Mouse (Mus musculus) gastrocnemius, postnatal 14 days (tissue): Measurements from ENCODE around the gene Pou3f3. TPM values are rescaled to one million over a fixed set of nuclear protein-coding genes. Genes with fewer than 3 reads are reported as not detected.

Source experiments
- DNase-seq: peaks from one replicate; pipeline ENCODE4 v3.0.0; 2021; ENCODE audit warnings: mixed read lengths
- intact Hi-C: fragments of 180-260 bp; cut with DNase I; formaldehyde crosslinking; loops from one replicate; pipeline ENCODE4 v1.15.1; 2025; ENCODE audit warnings: low total_unique reads
- total RNA-seq, 2 experiments: library from RNA; stranded (reverse); gene quantifications; 2 replicates each; pipeline ENCODE4 v1.2.3; 2021

Gene Pou3f3
- total RNA-seq, 2 experiments from 2014 or later: not detected

DNA sequence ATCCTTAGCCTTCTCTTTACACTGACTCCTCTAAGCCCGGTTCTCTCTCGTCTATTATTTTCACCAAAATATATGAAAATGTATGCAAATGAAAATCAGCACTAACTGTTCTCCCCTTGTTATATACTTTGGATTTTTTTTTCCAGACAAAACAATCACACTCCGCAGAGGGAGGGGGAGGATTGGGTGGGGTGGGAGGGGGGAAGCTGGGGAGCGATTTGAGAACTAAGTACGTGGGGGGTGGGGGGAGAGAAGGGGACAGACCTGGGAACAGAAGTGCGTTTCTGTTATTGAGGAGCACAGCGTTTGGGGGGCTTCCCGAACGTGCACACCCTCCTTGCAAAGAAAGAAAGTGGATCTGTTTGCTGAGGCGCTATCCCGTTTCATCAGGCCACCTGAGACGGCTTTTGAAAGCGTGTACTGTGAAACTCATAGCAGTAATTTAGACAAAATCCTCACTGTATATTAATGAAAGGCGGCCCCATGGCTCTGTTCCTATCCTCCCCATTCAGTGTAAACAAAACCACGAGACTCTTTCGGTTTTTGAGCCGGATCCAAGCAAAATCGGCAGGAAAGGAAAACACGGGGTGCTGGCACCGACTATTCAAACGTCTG lies 2.4 kb upstream of the Pou3f3 start:
- intact Hi-C loops: no loop called here
- no peak for DNase-seq

DNA sequence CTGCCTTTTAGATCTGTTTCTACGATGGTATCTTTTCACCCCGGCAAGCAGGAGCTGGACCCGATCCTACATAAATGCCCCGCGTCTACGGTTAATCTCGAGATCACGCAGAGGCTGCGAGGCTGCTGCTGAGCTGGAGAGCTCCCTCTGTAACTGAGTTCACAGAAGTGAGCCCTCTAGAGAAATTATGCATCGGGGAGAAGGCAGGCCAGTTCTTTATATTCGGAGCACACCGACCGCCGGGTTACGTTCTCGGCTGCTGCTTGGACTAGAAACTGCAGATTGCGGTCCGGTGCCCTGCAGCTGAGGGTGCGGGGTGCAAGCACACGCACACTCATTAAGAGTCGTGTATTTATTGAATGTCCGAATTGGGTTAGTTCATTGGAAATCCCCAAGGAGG lies 1.7 kb upstream of the Pou3f3 start:
- intact Hi-C loops: no loop called here

DNA sequence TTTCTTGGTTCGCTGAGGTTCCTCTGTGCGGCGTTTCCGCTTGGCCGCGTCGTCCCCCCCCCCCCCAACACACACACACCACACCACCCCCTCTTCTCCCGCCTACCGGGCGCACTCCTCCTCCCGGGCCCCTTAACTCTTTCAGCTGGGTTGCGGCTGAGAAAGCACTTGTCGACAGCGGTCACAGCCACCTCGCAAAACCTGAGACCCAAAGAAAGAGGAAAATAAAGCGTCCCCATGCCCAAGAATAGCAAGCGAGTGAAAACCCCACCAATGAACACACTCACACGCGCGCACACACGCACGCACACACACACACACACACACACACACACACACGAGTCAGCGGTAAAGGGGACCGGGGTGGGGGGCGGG lies 1.3 kb upstream of the Pou3f3 start:
- DNase-seq: no peak
- intact Hi-C loops: no loop called here

More for the DNA sequence above, 1.7 kb upstream of the Pou3f3 start:
- DNase-seq: no peak

DNA sequence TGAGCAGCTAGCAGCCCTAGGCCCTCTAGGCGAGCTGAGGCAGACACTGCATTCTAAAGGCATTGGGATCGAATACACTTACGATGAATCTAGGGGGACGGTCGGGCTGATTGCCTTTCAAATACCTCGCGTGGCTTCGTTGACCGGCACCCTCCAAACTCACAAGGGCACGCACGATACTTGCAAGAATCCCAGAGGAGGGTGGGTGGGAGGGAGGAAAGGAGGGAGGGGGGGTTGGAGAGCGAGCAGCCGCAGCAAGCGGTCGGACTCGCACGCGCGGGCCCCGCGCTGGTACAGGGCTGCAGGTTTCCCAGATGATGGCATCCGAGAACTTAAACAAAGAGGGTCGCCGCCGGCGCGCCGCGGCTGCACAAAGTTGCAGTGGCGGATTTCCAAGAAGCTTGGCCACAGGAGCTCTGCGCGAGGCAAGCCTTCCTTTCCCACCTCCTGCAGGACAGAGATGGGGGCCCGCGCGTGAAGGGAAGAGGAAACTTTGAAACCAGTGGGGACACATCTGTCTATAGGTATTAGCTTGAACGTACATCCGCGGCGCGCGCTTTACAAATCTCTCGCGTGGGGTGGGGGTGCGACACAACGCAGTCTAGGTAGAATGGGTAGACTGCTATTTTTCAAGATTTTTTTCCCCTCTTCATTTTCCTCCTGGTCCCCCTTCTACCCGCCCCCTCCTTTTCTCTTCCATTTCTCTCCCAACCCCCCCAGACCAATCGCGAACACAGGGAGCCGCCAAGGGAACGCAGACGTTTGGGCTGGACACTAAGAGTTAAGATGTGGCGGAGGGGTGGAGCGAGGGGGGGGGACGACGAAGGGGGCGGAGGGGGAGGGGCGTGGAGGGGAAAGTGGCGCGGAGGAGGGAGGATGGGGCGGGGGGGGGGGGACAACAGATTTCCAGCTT lies 647 bp upstream of the Pou3f3 start:
- no peak for DNase-seq
- intact Hi-C loops: no loop called here

DNA sequence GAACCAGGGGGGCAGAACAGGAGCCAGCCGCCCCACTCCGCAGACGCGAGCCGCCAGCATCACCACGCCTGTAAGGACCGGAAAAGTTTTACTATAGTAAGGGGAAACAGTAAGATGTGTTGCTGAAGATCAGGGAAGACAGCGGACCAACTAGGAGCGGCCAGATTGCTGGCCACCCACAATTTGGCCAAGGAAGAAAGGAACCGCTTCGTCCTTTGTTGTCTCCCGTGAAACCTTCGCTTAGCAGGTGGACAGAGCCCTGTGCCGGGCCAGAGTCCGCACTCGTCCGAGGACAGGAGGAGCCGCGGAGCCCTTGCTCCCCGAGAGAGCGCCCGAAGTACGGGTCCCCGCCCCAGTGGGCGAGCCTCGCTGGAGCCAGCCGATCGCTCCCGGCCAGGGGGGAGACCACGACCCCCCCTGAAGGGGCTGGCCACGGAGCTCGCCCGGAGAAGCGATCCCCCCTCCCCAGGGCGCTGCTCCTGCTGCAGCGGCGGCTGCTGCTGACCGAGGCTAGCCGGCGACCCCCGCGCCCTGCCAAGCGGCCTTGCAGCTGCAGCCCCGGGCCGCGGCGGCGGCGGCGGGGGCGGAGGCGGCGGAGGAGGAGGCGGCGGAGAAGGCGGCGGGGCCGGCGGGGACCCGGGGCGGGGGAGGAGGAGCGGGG lies 933 bp downstream of the Pou3f3 start:
- intact Hi-C loops: no loop called here
- no peak for DNase-seq

DNA sequence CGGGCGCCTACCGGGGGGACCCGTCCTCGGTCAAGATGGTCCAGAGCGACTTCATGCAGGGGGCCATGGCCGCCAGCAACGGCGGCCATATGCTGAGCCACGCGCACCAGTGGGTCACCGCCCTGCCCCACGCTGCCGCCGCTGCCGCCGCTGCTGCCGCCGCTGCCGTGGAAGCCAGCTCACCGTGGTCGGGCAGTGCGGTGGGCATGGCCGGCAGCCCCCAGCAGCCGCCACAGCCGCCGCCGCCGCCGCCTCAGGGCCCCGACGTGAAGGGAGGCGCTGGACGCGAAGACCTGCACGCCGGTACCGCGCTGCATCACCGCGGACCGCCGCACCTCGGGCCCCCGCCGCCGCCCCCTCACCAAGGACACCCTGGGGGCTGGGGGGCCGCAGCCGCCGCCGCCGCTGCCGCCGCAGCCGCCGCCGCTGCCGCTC lies 1.8 kb downstream of the Pou3f3 start:
- DNase-seq: no peak
- intact Hi-C loops: no loop called here

DNA sequence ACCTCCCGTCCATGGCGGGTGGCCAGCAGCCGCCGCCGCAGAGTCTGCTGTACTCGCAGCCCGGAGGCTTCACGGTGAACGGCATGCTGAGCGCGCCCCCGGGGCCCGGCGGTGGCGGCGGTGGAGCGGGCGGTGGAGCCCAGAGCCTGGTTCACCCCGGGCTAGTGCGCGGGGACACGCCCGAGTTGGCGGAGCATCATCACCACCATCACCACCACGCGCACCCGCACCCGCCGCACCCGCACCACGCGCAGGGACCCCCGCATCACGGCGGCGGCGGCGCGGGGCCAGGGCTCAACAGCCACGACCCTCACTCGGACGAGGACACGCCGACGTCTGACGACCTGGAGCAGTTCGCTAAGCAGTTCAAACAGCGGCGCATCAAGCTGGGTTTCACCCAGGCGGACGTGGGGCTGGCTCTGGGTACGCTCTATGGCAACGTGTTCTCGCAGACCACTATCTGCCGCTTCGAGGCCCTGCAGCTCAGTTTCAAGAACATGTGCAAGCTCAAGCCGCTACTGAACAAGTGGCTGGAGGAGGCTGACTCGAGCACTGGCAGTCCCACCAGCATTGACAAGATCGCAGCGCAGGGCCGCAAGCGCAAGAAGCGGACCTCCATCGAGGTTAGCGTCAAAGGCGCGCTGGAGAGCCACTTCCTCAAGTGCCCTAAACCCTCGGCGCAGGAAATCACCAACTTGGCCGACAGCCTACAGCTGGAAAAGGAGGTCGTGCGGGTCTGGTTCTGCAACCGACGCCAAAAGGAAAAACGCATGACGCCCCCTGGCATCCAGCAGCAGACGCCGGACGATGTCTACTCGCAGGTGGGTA lies 2.4 kb downstream of the Pou3f3 start:
- DNase-seq: no peak
- intact Hi-C loops: no loop called here

DNA sequence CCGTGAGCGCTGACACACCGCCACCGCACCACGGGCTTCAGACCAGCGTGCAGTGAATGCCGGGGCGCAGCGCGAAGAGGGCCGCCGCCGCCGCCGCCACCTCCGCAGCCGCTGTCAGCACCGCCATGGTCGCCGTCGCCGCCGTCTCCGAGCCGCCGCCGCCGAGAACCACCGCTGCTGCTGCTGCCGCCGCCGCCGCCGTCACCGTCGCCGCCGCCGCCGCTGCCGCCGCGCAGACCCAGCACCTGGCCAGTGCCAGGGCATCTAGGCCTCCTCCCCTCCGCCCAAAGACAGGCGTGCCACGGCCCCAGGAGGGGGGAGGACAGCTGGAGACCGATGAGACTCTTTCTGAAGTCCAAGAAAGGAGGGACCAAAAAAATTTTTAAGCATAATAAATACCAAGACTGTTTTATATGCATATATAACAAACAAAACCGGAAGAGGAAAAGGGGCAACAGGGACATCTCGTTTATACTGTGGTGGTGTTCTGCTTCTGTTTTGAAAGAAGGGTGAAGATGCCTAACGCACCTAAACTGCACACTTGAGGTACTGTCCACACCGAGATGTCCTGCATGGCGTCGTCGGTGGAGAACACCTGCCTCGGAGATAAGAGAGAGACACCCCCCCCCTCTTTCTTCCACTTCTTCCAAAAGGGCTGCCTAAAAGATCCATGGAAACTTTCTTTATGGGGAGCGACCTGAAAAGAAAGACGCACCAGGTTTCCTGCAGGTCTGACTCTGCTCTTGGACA lies 3.2 kb downstream of the Pou3f3 start:
- DNase-seq: no peak

DNA sequence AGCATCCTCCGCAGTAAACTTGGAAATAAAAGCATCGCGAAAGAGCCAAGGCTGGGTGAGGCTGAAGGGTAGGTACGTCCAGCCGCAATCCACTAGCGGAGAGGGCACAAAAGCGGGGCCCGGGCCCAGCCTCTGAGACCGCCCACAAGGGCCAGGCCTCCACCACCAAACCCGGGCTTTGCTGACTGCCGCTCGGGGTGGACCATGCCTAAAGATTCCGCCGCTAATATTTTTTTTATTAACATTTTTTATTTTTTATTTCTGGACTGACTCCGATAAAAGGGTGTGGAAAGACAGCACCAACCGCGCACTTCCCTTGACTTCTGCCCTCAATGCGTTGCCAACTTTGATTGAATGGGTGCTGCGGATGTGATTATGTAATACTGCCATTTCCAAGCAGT lies 3.9 kb downstream of the Pou3f3 start:
- no peak for DNase-seq
- intact Hi-C loops: no loop called here

More for the DNA sequence above, 3.2 kb downstream of the Pou3f3 start:
- intact Hi-C loops: no loop called here

DNA sequence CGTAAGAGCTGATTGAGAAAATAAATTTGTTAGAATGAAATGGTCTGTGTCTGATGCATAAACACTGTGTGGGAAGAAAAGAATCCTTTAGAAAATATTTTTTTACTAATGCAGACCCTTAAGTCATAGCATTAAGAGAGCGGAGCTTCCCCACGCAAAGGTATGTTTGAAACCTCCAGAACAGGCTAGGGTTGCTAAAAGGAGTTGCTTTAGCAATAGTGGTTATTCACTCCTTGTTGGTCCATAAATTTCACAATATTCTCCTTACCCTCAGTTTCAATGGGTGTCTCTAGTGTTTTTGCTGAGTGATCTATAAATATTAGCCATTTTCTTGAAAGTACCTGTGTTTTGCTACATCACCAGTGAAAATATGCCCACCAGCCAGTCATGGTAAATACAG lies 4.6 kb downstream of the Pou3f3 start:
- intact Hi-C loops: no loop called here
- DNase-seq: no peak

DNA sequence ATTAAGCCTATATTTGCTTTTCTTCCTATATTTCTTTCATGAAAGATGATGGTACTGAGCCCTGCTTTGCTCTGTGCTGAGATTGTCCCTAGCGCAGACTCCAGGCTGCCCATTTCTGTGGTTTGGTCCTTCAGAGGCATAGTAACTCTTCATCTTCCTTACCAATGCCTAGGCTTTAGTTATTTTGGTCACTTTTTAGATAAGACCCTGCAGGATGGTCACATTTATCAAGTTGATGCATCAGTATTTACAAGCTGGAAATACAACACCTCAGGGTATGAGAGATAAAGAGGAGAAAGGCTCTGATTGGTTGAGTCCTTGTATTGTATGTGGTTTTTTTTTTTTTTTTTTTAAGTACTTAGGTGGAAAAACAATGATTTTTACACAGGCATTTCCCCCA lies 5.2 kb downstream of the Pou3f3 start:
- intact Hi-C loops: no loop called here

DNA sequence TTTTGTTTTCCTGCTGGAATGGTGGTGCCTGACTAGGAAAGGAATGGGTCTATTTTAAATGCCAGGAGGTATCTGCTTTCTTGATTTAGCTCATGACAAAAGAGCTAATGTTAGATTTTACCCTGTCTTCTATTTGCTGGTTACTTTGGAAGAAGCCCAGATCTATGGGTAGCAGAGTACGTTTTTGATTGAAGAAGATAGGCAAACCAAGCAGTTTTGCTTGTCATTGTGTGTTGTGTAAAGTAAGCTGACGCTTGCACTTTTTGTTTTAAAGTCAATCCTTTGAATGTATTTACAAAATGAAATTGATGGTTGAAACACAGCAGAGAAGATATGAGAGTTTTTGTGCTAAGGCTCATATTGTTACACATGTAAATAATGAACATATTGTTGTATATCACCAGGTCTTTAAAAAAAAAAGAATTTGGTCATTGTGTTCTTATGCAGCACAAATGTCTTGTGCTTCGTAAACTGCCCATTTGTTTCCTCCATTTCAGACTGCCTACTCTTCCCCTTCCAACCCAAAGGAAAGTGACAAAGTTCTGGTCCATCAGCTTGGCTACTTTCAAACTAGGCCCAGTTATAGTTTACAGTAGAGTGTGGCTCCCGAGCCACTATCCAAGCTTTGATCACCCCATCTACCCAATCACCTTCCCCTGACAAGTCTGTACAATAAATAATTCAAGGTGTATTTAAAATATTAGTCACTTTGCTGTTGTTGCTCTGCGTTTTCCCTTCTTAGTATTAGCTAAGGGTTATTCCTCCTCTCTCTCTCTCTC lies 6.5 kb downstream of the Pou3f3 start:
- intact Hi-C loops: no loop called here
- DNase-seq: no peak

More for the DNA sequence above, 5.2 kb downstream of the Pou3f3 start:
- DNase-seq: no peak

DNA sequence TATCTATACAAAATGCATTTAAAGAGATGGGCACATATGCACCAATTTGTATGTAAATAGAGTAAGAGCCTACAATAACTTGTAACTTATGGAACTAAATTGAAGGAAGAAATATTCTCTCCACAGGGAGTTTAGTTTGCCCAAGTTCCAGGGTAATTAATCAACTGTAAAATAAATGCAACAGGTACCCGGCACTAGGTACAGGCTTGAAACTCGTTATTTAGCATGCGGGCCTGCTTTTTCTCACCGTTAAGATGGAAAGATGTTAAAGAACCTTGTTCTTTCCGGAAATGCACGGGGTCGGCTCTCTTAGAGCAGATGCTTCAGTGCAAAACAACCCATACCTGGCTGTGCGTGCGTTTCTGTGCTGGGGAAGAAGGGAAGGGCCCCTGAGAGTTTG lies 7.4 kb downstream of the Pou3f3 start:
- no peak for DNase-seq
- intact Hi-C loops: no loop called here

DNA sequence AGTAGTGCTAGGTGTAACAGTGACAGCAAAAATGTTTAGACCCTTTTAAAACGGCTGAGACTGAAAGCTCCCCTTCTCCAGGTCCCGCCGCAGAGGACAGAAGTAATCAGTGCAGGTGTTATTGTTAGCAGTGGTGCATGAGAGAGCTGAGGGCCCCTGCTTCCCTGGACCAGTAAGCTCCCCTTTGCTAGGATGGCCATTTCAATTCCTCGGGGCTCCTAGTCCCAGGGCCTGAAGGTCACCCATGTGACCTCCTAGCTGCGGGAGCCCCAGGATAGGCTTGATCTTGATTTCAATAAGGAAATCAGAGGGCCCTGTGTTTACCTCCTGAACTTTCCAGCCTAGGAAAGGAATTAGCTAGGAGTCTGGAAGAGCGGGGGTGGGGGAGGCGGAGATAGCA lies 7.9 kb downstream of the Pou3f3 start:
- intact Hi-C loops: no loop called here
- no peak for DNase-seq

DNA sequence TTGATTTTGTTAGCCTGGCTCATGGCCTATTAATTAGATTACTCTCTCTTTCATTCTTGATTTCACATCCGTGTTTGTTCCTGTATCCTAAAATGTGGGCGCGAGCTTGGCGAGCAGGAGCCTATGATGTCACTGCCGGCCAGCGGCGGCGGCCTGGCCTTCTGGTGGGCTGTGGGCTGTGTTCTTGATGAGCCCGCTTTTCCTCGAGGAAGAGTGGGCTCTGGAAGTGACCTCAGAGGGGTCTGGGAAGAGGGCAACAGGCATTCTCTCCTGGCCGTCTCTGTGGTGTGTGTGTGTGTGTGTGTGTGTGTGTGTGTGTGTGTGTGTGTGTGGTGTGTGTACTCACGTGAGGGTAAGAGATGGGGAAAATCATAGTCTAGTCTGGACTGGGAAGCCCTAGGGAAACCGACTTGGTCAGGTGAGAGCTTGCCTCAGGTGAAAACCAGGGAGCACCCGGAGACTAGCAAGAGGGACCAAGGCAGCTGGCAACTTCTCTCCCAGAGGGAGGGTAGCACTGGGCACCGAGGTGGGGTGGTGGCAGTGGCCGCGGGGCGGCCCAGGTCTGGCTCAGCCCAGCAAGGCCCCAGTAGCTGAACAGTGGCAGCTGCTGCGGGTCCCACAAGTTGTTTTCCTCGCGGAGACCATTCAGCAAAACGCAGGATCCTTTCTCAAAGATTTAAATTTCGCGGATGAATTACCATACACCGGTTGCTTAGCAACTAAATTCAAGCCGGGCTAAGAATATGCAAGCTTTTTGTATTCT lies 8.5 kb downstream of the Pou3f3 start:
- intact Hi-C loops: no loop called here
- no peak for DNase-seq

DNA sequence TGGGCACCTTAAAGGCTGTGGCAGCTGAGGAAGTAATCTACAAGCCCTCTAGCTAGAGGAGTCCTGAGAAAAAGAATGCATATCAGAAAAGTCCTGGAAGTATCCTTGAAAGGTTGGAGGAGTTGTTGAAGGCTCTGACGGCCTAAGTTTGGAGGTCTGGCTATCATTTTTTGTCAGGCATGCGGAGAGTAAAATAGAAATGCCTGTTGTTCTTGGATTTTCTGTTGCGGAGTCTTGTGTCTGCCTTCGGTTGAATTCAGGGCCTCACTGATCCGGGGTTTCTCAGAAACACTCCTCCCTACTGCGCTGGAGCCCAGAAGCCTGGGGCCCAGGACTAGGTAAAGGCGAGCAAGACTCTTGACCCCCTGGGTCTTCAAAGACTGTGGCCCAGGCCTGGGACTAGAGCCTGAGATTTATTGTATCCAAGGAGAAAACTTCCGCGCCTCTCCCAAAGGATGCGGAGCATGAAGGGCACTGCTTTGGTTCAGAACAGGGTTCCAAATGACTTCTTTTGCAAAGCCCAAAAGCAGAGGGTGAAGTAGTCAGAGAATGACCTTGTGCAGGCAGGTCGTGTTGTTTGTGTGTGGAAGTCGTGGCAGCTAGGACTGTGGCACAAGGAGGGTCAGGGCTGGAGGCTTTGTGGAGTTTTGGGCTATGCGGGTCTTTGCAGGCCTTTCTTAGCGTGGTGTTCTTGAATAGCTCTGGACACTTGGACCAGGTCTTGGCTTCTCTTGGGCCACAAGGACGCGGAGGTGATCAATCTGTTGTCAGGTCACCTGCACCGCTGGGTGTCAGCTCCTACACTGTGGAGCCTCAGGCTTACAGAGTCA lies 9.6 kb downstream of the Pou3f3 start:
- DNase-seq: no peak
- intact Hi-C loops: no loop called here

DNA sequence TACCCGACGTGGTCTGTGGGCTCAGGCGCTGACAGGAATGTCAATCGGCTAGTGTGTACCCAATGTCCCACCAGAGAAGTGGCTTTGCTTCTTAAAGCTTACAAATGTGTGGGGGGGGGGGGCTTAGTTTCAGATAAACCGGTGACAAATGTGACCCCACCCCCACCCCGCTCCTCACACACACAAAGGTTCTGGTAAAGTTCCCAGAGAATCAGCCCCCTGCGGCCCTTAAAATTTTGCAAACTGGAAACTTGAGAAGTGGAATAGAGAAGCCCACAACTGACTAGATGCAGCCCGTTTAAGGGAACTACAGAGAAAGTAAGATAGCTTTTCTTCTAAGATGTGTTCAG lies 10.2 kb downstream of the Pou3f3 start:
- intact Hi-C loops: no loop called here
- DNase-seq: no peak
